Mouse (Mus musculus) neural tube, embryonic 11.5 days (tissue): ENCODE results near the gene Zfp335. TPM values are rescaled to one million over a fixed set of nuclear protein-coding genes. Genes with fewer than 3 reads are reported as not detected.

ENCODE experiments used
- ATAC-seq: fragments of 200-750 bp; cut with Nextera tagmentation; 2 replicates; pipeline ENCODE4 v1.8.0; 2017; ENCODE audit warnings: moderate number of reproducible peaks, mild to moderate bottlenecking, moderate TSS enrichment, moderate library complexity; ENCODE audit not compliant: insufficient read depth, low FRiP score, low TSS enrichment
- DNase-seq: peaks from one replicate; pipeline ENCODE4 v3.0.0-alpha.2; 2015; ENCODE audit warnings: low spot score
- H3K27ac ChIP-seq: fragments of 300-500 bp; sonication (generic); 2 replicates; pipeline ENCODE4 v1.5.1; 2014; ENCODE audit warnings: low read depth, mild to moderate bottlenecking, low read length
- H3K27me3 ChIP-seq: fragments of 300-500 bp; sonication (generic); 2 replicates; pipeline ENCODE4 v1.6.1; 2014; ENCODE audit warnings: mild to moderate bottlenecking, low read length, mixed read lengths; ENCODE audit not compliant: control insufficient read depth, insufficient read depth
- H3K36me3 ChIP-seq: fragments of 300-500 bp; sonication (generic); 2 replicates; pipeline ENCODE4 v1.6.1; 2014; ENCODE audit warnings: mild to moderate bottlenecking, low read length, moderate library complexity, mixed read lengths; ENCODE audit not compliant: control insufficient read depth, insufficient read depth
- H3K4me1 ChIP-seq: fragments of 300-500 bp; sonication (generic); 2 replicates; pipeline ENCODE4 v1.6.1; 2014; ENCODE audit warnings: low read length, mixed read lengths; ENCODE audit not compliant: control insufficient read depth, insufficient read depth
- H3K4me2 ChIP-seq: fragments of 300-500 bp; sonication (generic); 2 replicates; pipeline ENCODE4 v1.6.1; 2014; ENCODE audit warnings: low read depth, mild to moderate bottlenecking, moderate library complexity
- H3K4me3 ChIP-seq: fragments of 300-500 bp; sonication (generic); 2 replicates; pipeline ENCODE4 v1.5.1; 2014; ENCODE audit warnings: low read depth, low read length
- H3K9ac ChIP-seq: fragments of 300-500 bp; sonication (generic); 2 replicates; pipeline ENCODE4 v1.6.1; 2014; ENCODE audit warnings: mild to moderate bottlenecking, low read length
- H3K9me3 ChIP-seq: fragments of 300-500 bp; sonication (generic); 2 replicates; pipeline ENCODE4 v1.6.1; 2016; ENCODE audit warnings: low read length; ENCODE audit not compliant: control insufficient read depth
- WGBS: fragments of 180-500 bp; shearing (Covaris S2); extraction: QIAGEN DNeasy Blood & Tissue Kit; methylation state at CpG from one replicate; pipeline ENCODE4 v1.1.7; 2014; 5-methylcytosine and 5-hydroxymethylcytosine counted together
- polyA plus RNA-seq: library from polyadenylated mRNA; unstranded; fragments of >200 nt; fragmentation: Nextera tagmentation; extraction: Ambion mirVana; gene quantifications from 2 replicates; pipeline ENCODE4 v1.2.1, GENCODE M21; 2014

The Zfp335 gene
- 13.9 and 15.4 TPM in 2 replicates for polyA plus RNA-seq

GRCm38 (mm10) chr2:164911086-164912048, at the start of gene Zfp335:
Zfp335 (minus strand) TSS chr2:164911757.
- peak; percentile 86 for ATAC-seq
- Histone ChIP-seq H3K4me3 (peak within 1 kb of the TSS; percentile 73), H3K9me3 (no peaks in the 10 kb centered on the region), H3K4me1 (peaks cover 13% of the 10 kb centered on the region; the same call in 1 of the 2 replicates), H3K36me3 (peaks cover 23% of the 10 kb centered on the region), H3K4me2 (peak within 1 kb of the TSS; percentile 68), H3K9ac (peak within 1 kb of the TSS; percentile 98), H3K27me3 (no peaks in the 10 kb centered on the region), H3K27ac (peak within 1 kb of the TSS; percentile 98)
- under 1% methylated on average over 91 of the region's 91 CpGs for WGBS
- peak; percentile 97 for DNase-seq

- peaks cover 5% of the 10 kb centered on the region; the same call in 1 of the 2 replicates for H3K4me1 ChIP-seq
- peak within 1 kb of the TSS; percentile 39; the same call in 1 of the 2 replicates for H3K9ac ChIP-seq
- H3K9me3 ChIP-seq = no peaks in the 10 kb centered on the region
- ATAC-seq = peak; percentile 65
- H3K36me3 ChIP-seq = no peaks in the 10 kb centered on the region
- no peak within 1 kb of the TSS for H3K27ac ChIP-seq
- DNase-seq = peak; percentile 85
- WGBS = under 1% methylated on average over 44 of the region's 54 CpGs
- peak within 1 kb of the TSS; percentile 47 for H3K4me2 ChIP-seq
- peak within 1 kb of the TSS; percentile 52 for H3K4me3 ChIP-seq
- H3K27me3 ChIP-seq = peaks cover 8% of the 10 kb centered on the region
These were observed 49.3 kb upstream of the Zfp335 start, which contains the start of gene Slc12a5 for GRCm38 (mm10) chr2:164960716-164961441. Slc12a5 (plus strand) TSS chr2:164960802.

- no peak for ATAC-seq
- peaks cover 2% of the 10 kb centered on the region for H3K27me3 ChIP-seq
- H3K4me3 ChIP-seq = no peak overlapping the region
These were observed 46.2 kb upstream of the Zfp335 start for GRCm38 (mm10) chr2:164957548-164958315.

GRCm38 (mm10) chr2:164956195-164956594, 44.6 kb upstream of the Zfp335 start:
- Histone ChIP-seq H3K36me3 (no peaks in the 10 kb centered on the region), H3K9me3 (no peaks in the 10 kb centered on the region), H3K9ac (no peak overlapping the region), H3K4me2 (no peak overlapping the region), H3K4me3 (no peak overlapping the region), H3K27ac (no peak overlapping the region), H3K4me1 (no peaks in the 10 kb centered on the region), H3K27me3 (peaks cover 15% of the 10 kb centered on the region)
- no peak for ATAC-seq
- no peak for DNase-seq
- 69% methylated on average over 5 of the region's 5 CpGs for WGBS

More at GRCm38 (mm10) chr2:164957548-164958315, 46.2 kb upstream of the Zfp335 start:
- Histone ChIP-seq H3K4me2 (no peak overlapping the region), H3K4me1 (no peaks in the 10 kb centered on the region), H3K27ac (no peak overlapping the region), H3K9me3 (no peaks in the 10 kb centered on the region), H3K9ac (no peak overlapping the region), H3K36me3 (no peaks in the 10 kb centered on the region)
- no peak for DNase-seq
- WGBS = 73% methylated on average over 9 of the region's 9 CpGs

DNA sequence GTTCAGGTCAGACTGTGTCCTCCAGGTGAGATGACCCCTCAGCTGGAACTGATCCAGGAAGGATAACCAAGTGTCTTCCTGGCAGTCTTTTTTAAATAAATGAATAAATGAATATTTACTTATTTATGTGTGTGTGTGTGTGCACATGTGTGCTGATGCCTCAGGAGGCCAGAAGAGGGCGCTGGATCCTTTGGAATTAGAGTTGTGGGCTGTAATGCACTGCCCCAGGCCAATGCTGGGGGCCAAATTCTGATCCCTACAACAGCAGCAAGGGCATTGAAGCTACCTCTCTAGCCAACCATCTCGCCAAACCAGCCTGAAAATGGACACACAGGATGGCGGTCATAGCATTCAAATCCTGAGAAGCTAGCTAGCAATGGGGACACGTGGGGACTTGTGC, 44.2 kb upstream of the Zfp335 start:
- Histone ChIP-seq H3K9ac (no peak overlapping the region), H3K27ac (no peak overlapping the region), H3K4me1 (no peaks in the 10 kb centered on the region), H3K27me3 (peaks cover 20% of the 10 kb centered on the region), H3K4me2 (no peak overlapping the region), H3K9me3 (no peaks in the 10 kb centered on the region), H3K36me3 (no peaks in the 10 kb centered on the region), H3K4me3 (no peak overlapping the region)
- ATAC-seq = no peak
- no peak for DNase-seq
- WGBS = 72% methylated on average over 4 of the region's 4 CpGs

- ATAC-seq (peak; percentile 58; the same call in 1 of the 2 replicates), DNase-seq (peak; percentile 90)
- Histone ChIP-seq H3K4me2 (no peak overlapping the region), H3K9ac (no peak overlapping the region), H3K27me3 (peaks cover 45% of the 10 kb centered on the region), H3K9me3 (no peaks in the 10 kb centered on the region), H3K4me3 (no peak overlapping the region), H3K4me1 (no peaks in the 10 kb centered on the region), H3K36me3 (no peaks in the 10 kb centered on the region), H3K27ac (no peak overlapping the region)
- WGBS = 1% methylated on average over 21 of the region's 21 CpGs
These were observed 41.7 kb upstream of the Zfp335 start for GRCm38 (mm10) chr2:164953224-164953623.

GRCm38 (mm10) chr2:164952448-164952847, 40.9 kb upstream of the Zfp335 start:
- ATAC-seq = no peak
- no peaks in the 10 kb centered on the region for H3K36me3 ChIP-seq
- no peak overlapping the region for H3K4me2 ChIP-seq
- 40% methylated on average over 13 of the region's 13 CpGs for WGBS
- DNase-seq = no peak
- H3K27ac ChIP-seq = no peak overlapping the region
- H3K9me3 ChIP-seq = no peaks in the 10 kb centered on the region
- H3K4me3 ChIP-seq = no peak overlapping the region
- H3K4me1 ChIP-seq = no peaks in the 10 kb centered on the region
- H3K9ac ChIP-seq = no peak overlapping the region
- peaks cover 53% of the 10 kb centered on the region for H3K27me3 ChIP-seq

GRCm38 (mm10) chr2:164951745-164952144, 40.2 kb upstream of the Zfp335 start:
- Histone ChIP-seq H3K27ac (no peak overlapping the region), H3K4me2 (no peak overlapping the region), H3K9ac (no peak overlapping the region), H3K9me3 (no peaks in the 10 kb centered on the region), H3K27me3 (peaks cover 58% of the 10 kb centered on the region), H3K4me3 (no peak overlapping the region), H3K4me1 (no peaks in the 10 kb centered on the region), H3K36me3 (no peaks in the 10 kb centered on the region)
- ATAC-seq (no peak), DNase-seq (no peak)
- WGBS = 78% methylated on average over 4 of the region's 4 CpGs
